Comparison of ENCODE assay signal across 9 mouse cellular contexts in the genomic region with DNA sequence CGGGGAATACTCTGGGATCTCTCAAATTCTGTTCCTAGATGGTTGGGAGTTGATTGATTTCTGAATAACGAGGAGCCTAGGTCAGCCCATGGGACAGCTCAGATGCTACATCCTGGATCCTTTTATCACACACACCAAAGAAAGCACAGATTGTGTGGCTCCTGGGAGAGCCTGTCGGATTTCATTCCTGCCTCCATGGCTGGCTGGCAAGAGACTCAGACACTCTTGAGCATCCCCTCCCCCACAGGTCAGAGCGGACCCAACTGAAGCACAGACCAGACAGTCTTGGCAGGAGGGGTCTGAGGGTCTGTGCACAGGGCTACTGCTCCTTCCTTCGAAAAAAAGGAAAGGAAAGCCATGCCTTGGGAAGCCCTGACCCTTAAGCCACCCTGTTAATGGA. TPM values are rescaled to one million over a fixed set of nuclear protein-coding genes. Genes with fewer than 3 reads are reported as not detected.
A peak's percentile ranks its signal among the peaks of the same experiment; 100 is the strongest.
DNase-seq lines count a peak whose midpoint lies in the region; ATAC-seq lines count a peak whose summit lies in the region.
"Had no signal": no experiment of that assay in that cellular context is flagged by ENCODE, and none has a peak within 500 bp of the region (broad histone marks: within the 10 kb centered on the region; RNA-seq: fewer than 3 reads in every experiment).

No protein-coding gene starts in this region.

- no peak for ATAC-seq in lung, embryonic 15.5 days (ENCODE audit: borderline replicate concordance, extremely low read depth, low FRiP score, low TSS enrichment)
- ATAC-seq in hindbrain, embryonic 16.5 days: 0 out of 2 replicates have a peak, but pooled peaks have one; percentile 11
- ATAC-seq in neural tube, embryonic 15.5 days (ENCODE audit: low FRiP score): no peak
- no peak for ATAC-seq in erythroblast, adult 5-6 weeks (replicated peaks; ENCODE audit: low FRiP score, poor library complexity, severe bottlenecking)

- DNase-seq in lung, adult 18-20 months: no peak
- peak; percentile 53 for DNase-seq in embryo, embryonic 10.5 days (ENCODE audit: low spot score)
- DNase-seq in thymus, postnatal 25 days: no peak
- no peak for DNase-seq in adipocyte (ENCODE audit: low spot score)

- no peak overlapping the region for H3K27ac ChIP-seq in lung, embryonic 15.5 days
- H3K27ac ChIP-seq in hindbrain, embryonic 16.5 days (ENCODE audit: low read depth, low read length): peak overlapping the region; percentile 65
- H3K27ac ChIP-seq in neural tube, embryonic 15.5 days (replicated peaks): no peak overlapping the region

- peaks cover 10% of the 10 kb centered on the region; the same call in 1 of the 2 replicates for H3K36me3 ChIP-seq in lung, embryonic 15.5 days
- no peaks in the 10 kb centered on the region for H3K36me3 ChIP-seq in hindbrain, embryonic 16.5 days (ENCODE audit: control insufficient read depth, insufficient read depth, low read length)
- no peaks in the 10 kb centered on the region; the same call in 1 of the 2 replicates for H3K36me3 ChIP-seq in neural tube, embryonic 15.5 days

- H3K4me2 ChIP-seq in lung, embryonic 15.5 days: peak overlapping the region; percentile 92
- H3K4me2 ChIP-seq in hindbrain, embryonic 16.5 days (ENCODE audit: low read length): peak overlapping the region; percentile 79
- H3K4me2 ChIP-seq in neural tube, embryonic 15.5 days: peak overlapping the region; percentile 68

- no peaks in the 10 kb centered on the region for H3K9me3 ChIP-seq in lung, embryonic 15.5 days
- H3K9me3 ChIP-seq in hindbrain, embryonic 16.5 days (ENCODE audit: control insufficient read depth, low read length): no peaks in the 10 kb centered on the region
- H3K9me3 ChIP-seq in neural tube, embryonic 15.5 days (replicated peaks): no peaks in the 10 kb centered on the region

- H3K27me3 ChIP-seq in lung, embryonic 15.5 days: 0 out of 2 replicates have a peak, but pooled peaks cover 4% of the 10 kb centered on the region
- H3K27me3 ChIP-seq in hindbrain, embryonic 16.5 days (replicated peaks; ENCODE audit: control insufficient read depth, insufficient read depth, low read length): no peaks in the 10 kb centered on the region
- no peaks in the 10 kb centered on the region for H3K27me3 ChIP-seq in neural tube, embryonic 15.5 days (replicated peaks)

- peaks cover 15% of the 10 kb centered on the region for H3K4me1 ChIP-seq in lung, embryonic 15.5 days
- H3K4me1 ChIP-seq in hindbrain, embryonic 16.5 days (ENCODE audit: control insufficient read depth, insufficient read depth, low read depth, low read length): peaks cover 32% of the 10 kb centered on the region
- H3K4me1 ChIP-seq in neural tube, embryonic 15.5 days: peaks cover 48% of the 10 kb centered on the region

- H3K4me3 ChIP-seq in lung, embryonic 15.5 days: peak overlapping the region; percentile 91; the same call in 1 of the 2 replicates
- peak overlapping the region; percentile 87 for H3K4me3 ChIP-seq in hindbrain, embryonic 16.5 days (ENCODE audit: low read length)
- H3K4me3 ChIP-seq in neural tube, embryonic 15.5 days (replicated peaks): peak overlapping the region; percentile 91

- WGBS in lung, embryonic 15.5 days: 19% methylated on average over 5 of the region's 5 CpGs
- WGBS in hindbrain, embryonic 16.5 days: 28% methylated on average over 5 of the region's 5 CpGs
- 29% methylated on average over 5 of the region's 5 CpGs for WGBS in neural tube, embryonic 15.5 days

- no peak overlapping the region for H3K9ac ChIP-seq in lung, embryonic 15.5 days
- peak overlapping the region; percentile 92 for H3K9ac ChIP-seq in hindbrain, embryonic 16.5 days (ENCODE audit: low read depth, low read length)
- peak overlapping the region; percentile 96; the same call in 1 of the 2 replicates for H3K9ac ChIP-seq in neural tube, embryonic 15.5 days (replicated peaks)

RNA-seq across cellular contexts. Expression of a gene that starts 2.3 kb away (rescaled TPM):
- polyA plus RNA-seq in lung, embryonic 15.5 days (2015; fragmentation: Nextera tagmentation; extraction: Ambion mirVana): 2.1 and 2.9 TPM in 2 replicates
- polyA plus RNA-seq in hindbrain, embryonic 16.5 days (2015; fragmentation: Nextera tagmentation; extraction: Ambion mirVana): 11.7 and 11.8 TPM in 2 replicates
- polyA plus RNA-seq in neural tube, embryonic 15.5 days (2015; fragmentation: Nextera tagmentation; extraction: Ambion mirVana): 11.2 and 12.0 TPM in 2 replicates
- 0.84 TPM in 1 of 2 replicates, not detected in the other for total RNA-seq in erythroblast, adult 5-6 weeks (2015; ENCODE audit: low replicate concordance)
- total RNA-seq in erythroblast, adult 5-6 weeks (2017; ENCODE audit: low replicate concordance): 6.3 and 13.0 TPM in 2 replicates

RNA-seq across cellular contexts. Expression of a gene that starts 51.2 kb away (rescaled TPM):
- polyA plus RNA-seq in lung, embryonic 15.5 days (2015; fragmentation: Nextera tagmentation; extraction: Ambion mirVana): 0.04 and 0.10 TPM in 2 replicates
- 0.09 and 0.15 TPM in 2 replicates for polyA plus RNA-seq in hindbrain, embryonic 16.5 days (2015; fragmentation: Nextera tagmentation; extraction: Ambion mirVana)
- 0.10 and 0.27 TPM in 2 replicates for polyA plus RNA-seq in neural tube, embryonic 15.5 days (2015; fragmentation: Nextera tagmentation; extraction: Ambion mirVana)
- total RNA-seq in erythroblast, adult 5-6 weeks (2015; ENCODE audit: low replicate concordance): not detected in 2 replicates
- total RNA-seq in erythroblast, adult 5-6 weeks (2017; ENCODE audit: low replicate concordance): 0.14 TPM in 1 of 2 replicates, not detected in the other
- polyA plus RNA-seq: erythroblast, embryonic 14.5 days had no signal

RNA-seq across cellular contexts. Expression of a gene that starts 53.2 kb away (rescaled TPM):
- 0.20 and 0.35 TPM in 2 replicates for polyA plus RNA-seq in lung, embryonic 15.5 days (2015; fragmentation: Nextera tagmentation; extraction: Ambion mirVana)
- 0.26 and 0.27 TPM in 2 replicates for polyA plus RNA-seq in hindbrain, embryonic 16.5 days (2015; fragmentation: Nextera tagmentation; extraction: Ambion mirVana)
- polyA plus RNA-seq in neural tube, embryonic 15.5 days (2015; fragmentation: Nextera tagmentation; extraction: Ambion mirVana): 0.17 and 1.2 TPM in 2 replicates
- 0.77 TPM in 1 of 2 replicates, not detected in the other for total RNA-seq in erythroblast, adult 5-6 weeks (2015; ENCODE audit: low replicate concordance)
- not detected in 2 replicates for total RNA-seq in erythroblast, adult 5-6 weeks (2017; ENCODE audit: low replicate concordance)
- polyA plus RNA-seq: erythroblast, embryonic 14.5 days had no signal

RNA-seq across cellular contexts. Expression of a gene that starts 59.6 kb away (rescaled TPM):
- 0.16 and 0.31 TPM in 2 replicates for polyA plus RNA-seq in lung, embryonic 15.5 days (2015; fragmentation: Nextera tagmentation; extraction: Ambion mirVana)
- polyA plus RNA-seq in hindbrain, embryonic 16.5 days (2015; fragmentation: Nextera tagmentation; extraction: Ambion mirVana): 0.15 and 0.18 TPM in 2 replicates
- polyA plus RNA-seq in neural tube, embryonic 15.5 days (2015; fragmentation: Nextera tagmentation; extraction: Ambion mirVana): 3.1 TPM in 1 of 2 replicates, not detected in the other
- 12.3 and 16.5 TPM in 2 replicates for total RNA-seq in erythroblast, adult 5-6 weeks (2015; ENCODE audit: low replicate concordance)
- 11.7 and 15.9 TPM in 2 replicates for total RNA-seq in erythroblast, adult 5-6 weeks (2017; ENCODE audit: low replicate concordance)
- polyA plus RNA-seq: erythroblast, embryonic 14.5 days had no signal
